Mouse (Mus musculus): ENCODE measurements around the gene Rack1. TPM values are rescaled to one million over a fixed set of nuclear protein-coding genes. Genes with fewer than 3 reads are reported as not detected.
"Not testable (repeated sequence)": the region's sequence is repeated elsewhere in the genome, so short reads cannot be mapped to it uniquely, and the experiment has no call there.

Gene Rack1
- 553 and 718 TPM in 2 replicates for polyA plus RNA-seq (2014; fragmentation: Nextera tagmentation; extraction: Ambion mirVana)

DNA sequence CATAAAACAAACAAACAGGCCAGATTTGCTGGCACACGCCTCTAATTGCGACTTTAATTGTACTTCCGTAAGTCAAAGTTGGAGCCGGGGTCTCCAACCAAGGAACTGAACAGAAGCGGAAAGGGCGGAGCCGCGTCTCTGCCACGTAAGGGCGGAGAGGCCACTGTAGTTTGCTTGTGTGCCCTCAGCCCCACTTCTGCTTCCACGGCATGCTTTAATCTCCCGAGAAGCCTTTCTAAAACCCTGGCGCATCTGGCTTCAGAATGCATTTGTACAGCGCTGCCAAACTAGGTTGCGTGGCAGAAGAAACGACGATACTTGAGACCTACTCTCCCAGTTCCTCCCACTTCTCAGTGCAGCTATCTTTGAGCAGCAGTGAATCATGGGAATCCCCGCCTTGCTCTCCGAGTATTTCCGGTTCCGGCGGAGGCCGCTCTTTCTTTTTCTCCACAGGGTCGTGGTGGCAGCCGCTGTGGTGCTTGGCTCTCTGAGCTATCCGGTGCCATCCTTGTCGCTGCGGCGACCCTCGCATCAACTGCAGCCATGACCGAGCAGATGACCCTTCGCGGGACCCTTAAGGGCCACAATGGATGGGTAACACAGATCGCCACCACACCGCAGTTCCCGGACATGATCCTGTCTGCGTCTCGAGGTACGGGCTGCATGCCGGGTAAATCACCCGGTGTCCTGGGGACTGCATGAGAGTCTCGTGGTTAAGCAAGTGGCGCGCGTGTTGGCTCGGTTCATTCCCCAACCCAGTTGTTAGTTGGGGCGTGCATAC is at the start of gene Rack1:
Gene Rack1, plus strand, starts transcription at position 412 of the 781 bp plus-strand sequence.
- Histone ChIP-seq H3K9ac (ENCODE audit: low read length) (peak within 1 kb of the TSS; percentile 95), H3K4me1 (ENCODE audit: control insufficient read depth, insufficient read depth, low read length) (peaks cover 19% of the 10 kb centered on the region), H3K27ac (ENCODE audit: low read depth, low read length) (peak within 1 kb of the TSS; percentile 92), H3K36me3 (ENCODE audit: control insufficient read depth, insufficient read depth, low read length) (peaks cover 40% of the 10 kb centered on the region), H3K4me2 (ENCODE audit: low read length) (peak within 1 kb of the TSS; percentile 90), H3K9me3 (replicated peaks; ENCODE audit: control insufficient read depth, low read length) (no peaks in the 10 kb centered on the region), H3K27me3 (replicated peaks; ENCODE audit: control insufficient read depth, insufficient read depth, low read length) (no peaks in the 10 kb centered on the region), H3K4me3 (ENCODE audit: low read depth, low read length) (peak within 1 kb of the TSS; percentile 58)
- WGBS: under 1% methylated on average over 47 of the region's 47 CpGs
- ATAC-seq: peak; percentile 95
- peak; percentile 96 for DNase-seq (ENCODE audit: low spot score)

GRCm38 (mm10) chr11:48750428-48750827 is 49.7 kb upstream of the Rack1 start:
- Histone ChIP-seq H3K27ac (ENCODE audit: low read depth, low read length) (no peak overlapping the region), H3K27me3 (replicated peaks; ENCODE audit: control insufficient read depth, insufficient read depth, low read length) (no peaks in the 10 kb centered on the region), H3K9ac (ENCODE audit: low read length) (no peak overlapping the region), H3K36me3 (ENCODE audit: control insufficient read depth, insufficient read depth, low read length) (no peaks in the 10 kb centered on the region), H3K4me2 (ENCODE audit: low read length) (no peak overlapping the region), H3K4me1 (ENCODE audit: control insufficient read depth, insufficient read depth, low read length) (no peaks in the 10 kb centered on the region), H3K4me3 (ENCODE audit: low read depth, low read length) (no peak overlapping the region), H3K9me3 (replicated peaks; ENCODE audit: control insufficient read depth, low read length) (no peaks in the 10 kb centered on the region)
- WGBS: 93% methylated on average over 6 of the region's 6 CpGs
- DNase-seq (ENCODE audit: low spot score) (no peak), ATAC-seq (no peak)

GRCm38 (mm10) chr11:48753534-48753933 is 46.6 kb upstream of the Rack1 start:
- 95% methylated on average over 18 of the region's 18 CpGs for WGBS

DNA sequence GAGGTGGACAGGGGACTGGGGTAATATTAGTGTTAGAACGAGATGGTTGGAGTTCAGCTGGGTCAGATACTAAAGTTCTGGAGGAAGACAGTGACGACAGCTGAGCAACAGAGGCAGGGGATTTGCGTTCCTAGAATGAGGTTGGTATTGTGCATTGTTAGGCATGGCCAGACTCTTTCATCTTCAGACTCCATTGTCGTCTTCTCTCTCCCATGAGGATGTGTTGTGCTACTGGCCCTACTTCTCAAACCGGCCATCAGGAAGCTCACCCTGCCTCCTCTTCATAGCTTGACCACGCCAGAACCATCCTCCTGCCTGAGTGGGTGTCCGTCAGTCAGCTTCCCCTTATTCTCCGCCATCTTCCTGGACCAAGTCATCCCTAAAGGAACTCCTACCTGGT is 41.1 kb upstream of the Rack1 start:
- 84% methylated on average over 8 of the region's 8 CpGs for WGBS
- DNase-seq (ENCODE audit: low spot score) (no peak), ATAC-seq (no peak)
- Histone ChIP-seq H3K27me3 (replicated peaks; ENCODE audit: control insufficient read depth, insufficient read depth, low read length) (no peaks in the 10 kb centered on the region), H3K36me3 (ENCODE audit: control insufficient read depth, insufficient read depth, low read length) (no peaks in the 10 kb centered on the region), H3K27ac (ENCODE audit: low read depth, low read length) (no peak overlapping the region), H3K9me3 (replicated peaks; ENCODE audit: control insufficient read depth, low read length) (no peaks in the 10 kb centered on the region), H3K4me1 (ENCODE audit: control insufficient read depth, insufficient read depth, low read length) (no peaks in the 10 kb centered on the region), H3K9ac (ENCODE audit: low read length) (no peak overlapping the region), H3K4me2 (ENCODE audit: low read length) (no peak overlapping the region), H3K4me3 (ENCODE audit: low read depth, low read length) (no peak overlapping the region)

More at GRCm38 (mm10) chr11:48753534-48753933, 46.6 kb upstream of the Rack1 start:
- not testable (repeated sequence) for DNase-seq (ENCODE audit: low spot score); H3K9me3 ChIP-seq (replicated peaks; ENCODE audit: control insufficient read depth, low read length); H3K27ac ChIP-seq (ENCODE audit: low read depth, low read length); ATAC-seq; H3K4me3 ChIP-seq (ENCODE audit: low read depth, low read length); H3K36me3 ChIP-seq (ENCODE audit: control insufficient read depth, insufficient read depth, low read length); H3K27me3 ChIP-seq (replicated peaks; ENCODE audit: control insufficient read depth, insufficient read depth, low read length); H3K4me1 ChIP-seq (ENCODE audit: control insufficient read depth, insufficient read depth, low read length); H3K4me2 ChIP-seq (ENCODE audit: low read length); H3K9ac ChIP-seq (ENCODE audit: low read length)

DNA sequence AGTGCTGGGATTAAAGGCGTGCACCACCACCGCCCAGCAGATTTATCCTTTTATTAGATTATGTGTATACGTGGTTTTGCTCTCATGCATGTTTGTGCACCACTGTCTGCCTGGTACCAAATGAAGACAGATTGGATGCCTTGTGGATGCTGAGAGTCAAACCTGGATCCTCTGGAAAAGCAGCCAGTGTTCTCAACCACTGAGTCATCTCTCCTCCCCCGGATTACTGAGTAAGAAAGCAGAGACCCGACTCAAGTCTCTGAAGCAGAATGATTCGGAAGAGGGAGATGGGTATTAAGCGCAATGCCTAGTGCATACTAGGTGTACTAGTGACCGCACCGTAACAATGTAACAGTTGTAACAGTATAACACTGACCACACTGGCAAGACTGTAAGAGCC is 36.0 kb upstream of the Rack1 start:
- H3K9ac ChIP-seq (ENCODE audit: low read length): no peak overlapping the region
- WGBS: 93% methylated on average over 9 of the region's 9 CpGs
- no peaks in the 10 kb centered on the region for H3K4me1 ChIP-seq (ENCODE audit: control insufficient read depth, insufficient read depth, low read length)
- no peaks in the 10 kb centered on the region for H3K36me3 ChIP-seq (ENCODE audit: control insufficient read depth, insufficient read depth, low read length)
- DNase-seq (ENCODE audit: low spot score) (no peak), ATAC-seq (no peak)
- H3K27ac ChIP-seq (ENCODE audit: low read depth, low read length): no peak overlapping the region
- no peaks in the 10 kb centered on the region for H3K27me3 ChIP-seq (replicated peaks; ENCODE audit: control insufficient read depth, insufficient read depth, low read length)
- no peak overlapping the region for H3K4me2 ChIP-seq (ENCODE audit: low read length)
- no peak overlapping the region for H3K4me3 ChIP-seq (ENCODE audit: low read depth, low read length)
- H3K9me3 ChIP-seq (replicated peaks; ENCODE audit: control insufficient read depth, low read length): no peaks in the 10 kb centered on the region

DNA sequence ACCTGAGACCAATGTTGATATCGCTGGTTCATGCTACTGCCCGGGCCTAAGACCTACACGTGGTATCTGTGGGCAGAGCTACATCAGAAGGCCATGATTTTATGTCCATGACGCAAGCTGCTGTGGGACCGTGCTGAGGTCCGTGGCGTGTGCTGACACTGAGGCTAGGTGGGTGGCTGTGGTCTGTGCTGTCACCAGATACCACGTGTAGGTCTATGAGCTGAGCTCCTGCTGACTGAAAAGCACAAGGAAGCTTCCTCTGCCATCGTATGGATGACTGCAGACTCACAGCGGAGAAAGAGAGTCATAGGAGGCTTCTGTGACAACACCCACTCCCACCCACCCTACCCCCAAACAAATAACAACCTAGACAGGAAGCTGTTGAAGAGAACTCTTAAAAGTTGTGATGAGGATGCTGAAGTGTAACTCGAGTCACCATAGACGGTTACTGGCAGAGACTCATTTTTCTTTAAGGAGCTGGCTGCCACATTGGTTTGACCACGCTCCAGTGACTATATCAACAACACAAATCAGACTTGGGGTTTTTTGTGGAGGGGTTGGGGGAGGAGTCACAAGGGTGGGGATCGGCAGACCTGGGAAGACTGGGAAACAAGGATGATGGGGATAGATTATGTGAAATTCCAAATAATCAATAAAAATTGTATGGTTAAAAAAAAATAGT is 32.8 kb upstream of the Rack1 start:
- H3K9ac ChIP-seq (ENCODE audit: low read length): no peak overlapping the region
- WGBS: 88% methylated on average over 14 of the region's 14 CpGs
- no peak overlapping the region for H3K27ac ChIP-seq (ENCODE audit: low read depth, low read length)
- DNase-seq (ENCODE audit: low spot score) (no peak), ATAC-seq (no peak)
- H3K4me2 ChIP-seq (ENCODE audit: low read length): no peak overlapping the region
- H3K4me3 ChIP-seq (ENCODE audit: low read depth, low read length): no peak overlapping the region
- H3K9me3 ChIP-seq (replicated peaks; ENCODE audit: control insufficient read depth, low read length): no peaks in the 10 kb centered on the region
- H3K4me1 ChIP-seq (ENCODE audit: control insufficient read depth, insufficient read depth, low read length): no peaks in the 10 kb centered on the region
- H3K27me3 ChIP-seq (replicated peaks; ENCODE audit: control insufficient read depth, insufficient read depth, low read length): no peaks in the 10 kb centered on the region
- H3K36me3 ChIP-seq (ENCODE audit: control insufficient read depth, insufficient read depth, low read length): no peaks in the 10 kb centered on the region

DNA sequence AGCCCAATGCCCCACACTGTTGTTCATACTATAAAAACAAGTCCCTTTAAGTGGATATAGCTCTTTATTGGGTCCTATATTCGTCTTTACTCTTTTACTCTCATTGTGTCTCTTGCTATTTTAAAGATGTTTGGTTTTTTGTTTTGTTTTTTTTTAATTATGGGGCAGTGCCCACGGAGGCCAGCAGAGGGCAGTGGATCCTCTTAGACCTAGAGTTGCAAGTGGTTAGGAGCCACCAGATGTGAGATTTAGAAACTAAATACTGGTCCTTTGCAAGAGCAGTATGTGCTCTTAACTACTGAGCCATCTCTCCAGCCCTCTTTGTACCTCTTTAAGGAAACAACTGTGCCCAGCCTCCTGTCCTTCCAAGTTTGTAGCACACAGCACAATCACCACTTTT is 28.4 kb upstream of the Rack1 start:
- 9% methylated on average over 2 of the region's 2 CpGs for whole genome bisulfite sequencing
- DNase-seq (ENCODE audit: low spot score): peak; percentile 37

DNA sequence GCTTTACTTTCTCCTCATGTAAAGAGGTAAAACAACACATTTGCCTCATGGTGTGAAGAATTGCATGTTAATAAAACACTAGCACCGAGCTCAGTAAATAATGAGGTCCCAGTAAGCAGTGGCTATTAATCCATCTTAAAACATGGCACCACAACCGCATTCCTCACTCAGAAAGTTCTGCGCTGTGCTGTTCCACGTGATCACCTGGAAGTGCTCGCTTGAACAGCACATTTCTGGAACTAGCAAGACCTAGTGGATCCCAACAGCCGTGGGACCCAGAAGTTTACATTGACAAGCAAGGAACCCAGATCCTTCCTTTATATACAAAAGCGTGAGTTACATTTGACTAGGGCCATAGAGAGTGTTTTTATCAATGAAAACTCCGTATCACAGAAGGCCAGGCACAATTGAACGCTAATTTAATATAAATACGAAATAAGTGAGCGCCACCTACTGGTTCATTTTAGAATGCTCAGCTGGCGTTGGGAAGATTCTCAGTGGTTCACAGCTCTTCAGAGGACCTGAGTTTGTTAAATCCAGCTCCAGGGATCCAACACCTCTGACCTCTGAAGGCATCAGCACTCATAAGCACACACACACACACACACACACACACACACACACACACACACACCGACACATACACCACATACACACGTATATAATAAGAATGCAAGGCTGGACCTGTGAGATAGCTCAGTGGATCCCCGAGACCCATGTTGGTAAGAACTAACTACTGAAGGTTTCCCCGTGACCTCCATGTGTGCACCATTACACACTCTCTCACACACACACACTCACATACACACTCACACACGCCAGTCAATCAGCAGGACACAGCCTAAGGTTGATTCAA is 25.5 kb upstream of the Rack1 start:
- Histone ChIP-seq H3K4me1 (ENCODE audit: control insufficient read depth, insufficient read depth, low read length) (no peaks in the 10 kb centered on the region), H3K27ac (ENCODE audit: low read depth, low read length) (no peak overlapping the region), H3K9ac (ENCODE audit: low read length) (no peak overlapping the region), H3K4me2 (ENCODE audit: low read length) (peak overlapping the region; percentile 24; the same call in 1 of the 2 replicates), H3K4me3 (ENCODE audit: low read depth, low read length) (no peak overlapping the region), H3K36me3 (ENCODE audit: control insufficient read depth, insufficient read depth, low read length) (no peaks in the 10 kb centered on the region), H3K27me3 (replicated peaks; ENCODE audit: control insufficient read depth, insufficient read depth, low read length) (no peaks in the 10 kb centered on the region), H3K9me3 (replicated peaks; ENCODE audit: control insufficient read depth, low read length) (no peaks in the 10 kb centered on the region)
- ATAC-seq: peak; percentile 38
- 34% methylated on average over 17 of the region's 17 CpGs for WGBS
- peak; percentile 80 for DNase-seq (ENCODE audit: low spot score)

More for the DNA sequence above, 28.4 kb upstream of the Rack1 start:
- H3K4me3 ChIP-seq (ENCODE audit: low read depth, low read length): no peak overlapping the region
- no peaks in the 10 kb centered on the region for H3K9me3 ChIP-seq (replicated peaks; ENCODE audit: control insufficient read depth, low read length)
- H3K4me2 ChIP-seq (ENCODE audit: low read length): no peak overlapping the region
- H3K27me3 ChIP-seq (replicated peaks; ENCODE audit: control insufficient read depth, insufficient read depth, low read length): no peaks in the 10 kb centered on the region
- ATAC-seq: no peak
- H3K9ac ChIP-seq (ENCODE audit: low read length): no peak overlapping the region
- H3K36me3 ChIP-seq (ENCODE audit: control insufficient read depth, insufficient read depth, low read length): no peaks in the 10 kb centered on the region
- H3K4me1 ChIP-seq (ENCODE audit: control insufficient read depth, insufficient read depth, low read length): no peaks in the 10 kb centered on the region
- H3K27ac ChIP-seq (ENCODE audit: low read depth, low read length): no peak overlapping the region
